Mouse (Mus musculus) layer of hippocampus, adult 8-10 months (tissue): ENCODE measurements around the gene Terf2. TPM values are rescaled to one million over a fixed set of nuclear protein-coding genes. Genes with fewer than 3 reads are reported as not detected.

Source experiments
- DNase-seq, 2 experiments: peaks; one replicate each; pipeline ENCODE4 v3.0.0; 2022; ENCODE audit warnings: low spot score in 2 of 2
- total RNA-seq, 4 experiments: library from RNA; stranded (reverse); gene quantifications; 2 replicates each; pipeline ENCODE4 v1.2.4; 2022

The Terf2 gene
- total RNA-seq: 10 to 100 TPM; 33.5 to 41.3 (median 35.6) TPM

- peak; percentile 93 to 94 for DNase-seq
These were observed at the start of gene Terf2 for GRCm38 (mm10) chr8:107096366-107097036. Gene Terf2, minus strand, starts transcription at chr8:107096547.

GRCm38 (mm10) chr8:107143501-107143900, 47.2 kb upstream of the Terf2 start:
- DNase-seq: no peak

GRCm38 (mm10) chr8:107142539-107142938, 46.2 kb upstream of the Terf2 start:
- no peak for DNase-seq

- DNase-seq: no peak
These were observed 43.5 kb upstream of the Terf2 start for GRCm38 (mm10) chr8:107139704-107140470.

- no peak for DNase-seq
These were observed 42.0 kb upstream of the Terf2 start for GRCm38 (mm10) chr8:107138338-107138737.

- no peak for DNase-seq
These were observed 41.2 kb upstream of the Terf2 start for GRCm38 (mm10) chr8:107137591-107137990.

GRCm38 (mm10) chr8:107136003-107136612, 39.8 kb upstream of the Terf2 start:
- DNase-seq: no peak

- no peak for DNase-seq
These were observed 37.5 kb upstream of the Terf2 start for GRCm38 (mm10) chr8:107133881-107134280.

- no peak for DNase-seq
These were observed 36.5 kb upstream of the Terf2 start for GRCm38 (mm10) chr8:107132581-107133491.

- no peak for DNase-seq
These were observed 33.7 kb upstream of the Terf2 start for GRCm38 (mm10) chr8:107130028-107130427.

GRCm38 (mm10) chr8:107129171-107130025, 33.1 kb upstream of the Terf2 start:
- no peak for DNase-seq

GRCm38 (mm10) chr8:107124343-107124742, 28.0 kb upstream of the Terf2 start:
- DNase-seq: no peak

- no peak for DNase-seq
These were observed 26.8 kb upstream of the Terf2 start for GRCm38 (mm10) chr8:107123063-107123614.

- no peak for DNase-seq
These were observed 25.4 kb upstream of the Terf2 start for GRCm38 (mm10) chr8:107121681-107122291.

GRCm38 (mm10) chr8:107120806-107121205, 24.5 kb upstream of the Terf2 start:
- DNase-seq: no peak

- no peak for DNase-seq
These were observed 23.1 kb upstream of the Terf2 start for GRCm38 (mm10) chr8:107119412-107119811.

- DNase-seq: no peak
These were observed 22.5 kb upstream of the Terf2 start for GRCm38 (mm10) chr8:107118803-107119233.

- no peak for DNase-seq
These were observed 20.7 kb upstream of the Terf2 start for GRCm38 (mm10) chr8:107117019-107117418.

GRCm38 (mm10) chr8:107116023-107116422, 19.7 kb upstream of the Terf2 start:
- DNase-seq: peak; percentile 58 to 86

- no peak for DNase-seq
These were observed 18.6 kb upstream of the Terf2 start for GRCm38 (mm10) chr8:107115008-107115320.
